Mouse (Mus musculus): ENCODE measurements around the gene Nrxn1. TPM values are rescaled to one million over a fixed set of nuclear protein-coding genes. Genes with fewer than 3 reads are reported as not detected.

The Nrxn1 gene
- polyA plus RNA-seq, 1 experiment from 2014 or later: 13.7 TPM

- H3K4me1 ChIP-seq (replicated peaks; ENCODE audit: control insufficient read depth, insufficient read depth, low read length): no peaks in the 10 kb centered on the region
- no peaks in the 10 kb centered on the region for H3K36me3 ChIP-seq (ENCODE audit: control insufficient read depth, insufficient read depth, low read length)
- no peak overlapping the region for H3K27ac ChIP-seq (ENCODE audit: low read depth, low read length)
- DNase-seq (ENCODE audit: low spot score) (no peak), ATAC-seq (replicated peaks; ENCODE audit: low FRiP score) (no peak)
- no peaks in the 10 kb centered on the region; the same call in 1 of the 2 replicates for H3K9me3 ChIP-seq (ENCODE audit: control insufficient read depth, low read length)
- no peak overlapping the region for H3K9ac ChIP-seq (ENCODE audit: low read length)
- WGBS: 100% methylated on average over 1 of the region's 1 CpGs
- H3K27me3 ChIP-seq (ENCODE audit: control insufficient read depth, insufficient read depth, low read length): no peaks in the 10 kb centered on the region
- H3K4me2 ChIP-seq (ENCODE audit: low read depth, low read length, severe bottlenecking): no peak overlapping the region
- no peak overlapping the region for H3K4me3 ChIP-seq (ENCODE audit: low read depth, low read length)
Measured at GRCm38 (mm10) chr17:90011761-90012160, 1081.1 kb downstream of the Nrxn1 start.

- Histone ChIP-seq H3K36me3 (ENCODE audit: control insufficient read depth, insufficient read depth, low read length) (no peaks in the 10 kb centered on the region), H3K27ac (ENCODE audit: low read depth, low read length) (no peak overlapping the region), H3K9me3 (ENCODE audit: control insufficient read depth, low read length) (no peaks in the 10 kb centered on the region), H3K4me1 (replicated peaks; ENCODE audit: control insufficient read depth, insufficient read depth, low read length) (no peaks in the 10 kb centered on the region), H3K4me3 (ENCODE audit: low read depth, low read length) (no peak overlapping the region), H3K27me3 (ENCODE audit: control insufficient read depth, insufficient read depth, low read length) (no peaks in the 10 kb centered on the region), H3K4me2 (ENCODE audit: low read depth, low read length, severe bottlenecking) (no peak overlapping the region), H3K9ac (ENCODE audit: low read length) (no peak overlapping the region)
- no peak for DNase-seq (ENCODE audit: low spot score)
- 68% methylated on average over 5 of the region's 5 CpGs for WGBS
- ATAC-seq (replicated peaks; ENCODE audit: low FRiP score): no peak
Measured at GRCm38 (mm10) chr17:90007438-90008109, 1085.3 kb downstream of the Nrxn1 start.

GRCm38 (mm10) chr17:89990651-89991050 lies 1102.2 kb downstream of the Nrxn1 start:
- H3K4me2 ChIP-seq (ENCODE audit: low read depth, low read length, severe bottlenecking): no peak overlapping the region
- H3K4me3 ChIP-seq (ENCODE audit: low read depth, low read length): no peak overlapping the region
- no peaks in the 10 kb centered on the region for H3K36me3 ChIP-seq (ENCODE audit: control insufficient read depth, insufficient read depth, low read length)
- no peak overlapping the region for H3K27ac ChIP-seq (ENCODE audit: low read depth, low read length)
- no peak for ATAC-seq (replicated peaks; ENCODE audit: low FRiP score)
- no peak for DNase-seq (ENCODE audit: low spot score)
- no peaks in the 10 kb centered on the region for H3K9me3 ChIP-seq (ENCODE audit: control insufficient read depth, low read length)
- 87% methylated on average over 4 of the region's 4 CpGs for WGBS
- no peak overlapping the region for H3K9ac ChIP-seq (ENCODE audit: low read length)
- H3K4me1 ChIP-seq (replicated peaks; ENCODE audit: control insufficient read depth, insufficient read depth, low read length): no peaks in the 10 kb centered on the region
- no peaks in the 10 kb centered on the region for H3K27me3 ChIP-seq (ENCODE audit: control insufficient read depth, insufficient read depth, low read length)

Small RNA genes lying within 50 kb of the gene (microRNA-seq; reads per million reads assigned to microRNA genes)
- not detected for gene Gm24510 (ENCODE audit: insufficient number of aligned reads)
- gene Gm27475 (ENCODE audit: insufficient number of aligned reads): not detected
- gene Gm47307 (ENCODE audit: insufficient number of aligned reads): not detected

All from forebrain, embryonic 11.5 days (tissue).